Mouse (Mus musculus): ENCODE results near the gene Rnf227. TPM values are rescaled to one million over a fixed set of nuclear protein-coding genes. Genes with fewer than 3 reads are reported as not detected.

Gene Rnf227
- polyA plus RNA-seq, 1 experiment from 2014 or later = 146 TPM

DNA sequence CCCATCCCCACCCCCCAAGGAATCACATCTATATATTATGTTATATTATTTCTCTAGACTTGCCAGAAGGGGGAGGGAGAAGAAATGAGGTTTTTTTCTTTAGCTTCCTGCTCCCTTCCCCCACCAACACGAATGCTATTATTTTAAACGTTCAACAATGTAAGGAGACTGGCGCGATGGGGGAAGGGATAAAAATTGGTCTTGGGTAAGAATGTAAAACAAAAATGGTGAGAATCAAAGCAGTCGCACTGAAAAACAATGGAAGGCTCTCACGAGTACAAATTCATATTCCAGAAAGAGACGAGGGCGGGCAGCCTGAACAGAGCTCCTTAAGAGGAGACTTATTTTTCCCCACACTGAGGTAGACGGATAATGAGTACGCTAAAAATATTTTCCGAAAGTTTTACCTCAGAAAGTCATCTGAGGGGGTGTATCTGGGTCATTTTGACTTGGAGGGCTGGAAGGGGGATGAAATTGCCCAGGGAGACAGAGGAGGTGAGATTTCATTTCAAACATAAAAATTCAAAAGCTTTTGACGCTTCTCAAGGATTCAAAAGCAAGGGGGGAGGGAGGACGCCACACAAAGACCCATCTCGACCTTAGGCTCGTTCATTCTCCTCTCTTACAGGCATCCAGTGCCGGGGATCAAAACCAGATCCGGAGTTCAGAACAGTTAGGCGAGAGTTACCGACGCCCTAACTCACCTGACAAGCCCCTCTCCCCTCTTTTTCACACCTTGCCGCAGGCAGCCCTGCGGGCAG is 26.8 kb downstream of the Rnf227 start:
- Histone ChIP-seq H3K36me3 (peaks cover 23% of the 10 kb centered on the region), H3K27me3 (no peaks in the 10 kb centered on the region), H3K4me1 (replicated peaks) (peaks cover 62% of the 10 kb centered on the region), H3K4me2 (replicated peaks) (peak overlapping the region; percentile 96), H3K27ac (peak overlapping the region; percentile 100), H3K4me3 (replicated peaks) (peak overlapping the region; percentile 95), H3K9ac (replicated peaks) (peak overlapping the region; percentile 99), H3K9me3 (no peaks in the 10 kb centered on the region)
- WGBS = under 1% methylated on average over 22 of the region's 22 CpGs
- ATAC-seq = 0 out of 2 replicates have a peak, but pooled peaks have one; percentile 1

DNA sequence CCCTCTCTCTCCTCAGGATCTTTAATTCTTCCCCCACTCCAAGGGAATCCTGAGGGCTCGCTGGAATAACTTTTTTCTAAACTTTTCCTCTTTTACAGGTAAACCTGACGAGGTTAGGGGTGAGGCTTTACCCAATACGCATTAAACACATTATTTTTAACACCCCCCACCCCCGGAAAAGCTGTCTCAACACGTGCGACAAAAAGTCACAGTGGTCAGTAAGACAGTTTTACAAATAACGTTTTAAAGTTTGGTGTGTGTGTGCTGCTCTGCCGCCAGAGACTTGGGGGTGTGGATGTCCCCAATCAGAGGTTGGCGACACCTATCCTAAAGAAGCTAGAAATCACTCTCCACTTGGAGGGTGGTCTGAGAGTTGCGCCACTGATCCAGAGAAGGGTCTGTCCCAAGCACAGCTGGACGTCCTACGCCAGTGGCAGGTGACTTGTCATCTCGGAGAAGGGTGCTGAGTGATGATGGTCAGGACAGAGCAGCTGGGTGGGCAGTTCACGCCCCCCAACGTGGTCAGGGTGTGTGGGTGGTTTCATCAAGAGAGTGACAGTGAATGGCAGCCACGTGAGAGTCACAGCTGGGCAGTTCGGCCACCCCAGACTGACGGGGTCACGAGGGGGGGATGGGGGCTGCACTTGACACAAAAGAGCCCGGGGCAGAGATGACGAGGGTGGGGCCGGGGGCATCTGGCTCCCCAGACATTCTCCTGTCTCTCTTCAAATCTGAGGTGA is 27.5 kb downstream of the Rnf227 start:
- under 1% methylated on average over 22 of the region's 22 CpGs for WGBS
- peak overlapping the region; percentile 100 for H3K27ac ChIP-seq
- peaks cover 16% of the 10 kb centered on the region for H3K36me3 ChIP-seq
- H3K9me3 ChIP-seq = no peaks in the 10 kb centered on the region
- H3K4me3 ChIP-seq (replicated peaks) = peak overlapping the region; percentile 95
- no peak for ATAC-seq
- no peaks in the 10 kb centered on the region for H3K27me3 ChIP-seq
- peak overlapping the region; percentile 99 for H3K9ac ChIP-seq (replicated peaks)
- peaks cover 70% of the 10 kb centered on the region for H3K4me1 ChIP-seq (replicated peaks)
- peak overlapping the region; percentile 96 for H3K4me2 ChIP-seq (replicated peaks)

DNA sequence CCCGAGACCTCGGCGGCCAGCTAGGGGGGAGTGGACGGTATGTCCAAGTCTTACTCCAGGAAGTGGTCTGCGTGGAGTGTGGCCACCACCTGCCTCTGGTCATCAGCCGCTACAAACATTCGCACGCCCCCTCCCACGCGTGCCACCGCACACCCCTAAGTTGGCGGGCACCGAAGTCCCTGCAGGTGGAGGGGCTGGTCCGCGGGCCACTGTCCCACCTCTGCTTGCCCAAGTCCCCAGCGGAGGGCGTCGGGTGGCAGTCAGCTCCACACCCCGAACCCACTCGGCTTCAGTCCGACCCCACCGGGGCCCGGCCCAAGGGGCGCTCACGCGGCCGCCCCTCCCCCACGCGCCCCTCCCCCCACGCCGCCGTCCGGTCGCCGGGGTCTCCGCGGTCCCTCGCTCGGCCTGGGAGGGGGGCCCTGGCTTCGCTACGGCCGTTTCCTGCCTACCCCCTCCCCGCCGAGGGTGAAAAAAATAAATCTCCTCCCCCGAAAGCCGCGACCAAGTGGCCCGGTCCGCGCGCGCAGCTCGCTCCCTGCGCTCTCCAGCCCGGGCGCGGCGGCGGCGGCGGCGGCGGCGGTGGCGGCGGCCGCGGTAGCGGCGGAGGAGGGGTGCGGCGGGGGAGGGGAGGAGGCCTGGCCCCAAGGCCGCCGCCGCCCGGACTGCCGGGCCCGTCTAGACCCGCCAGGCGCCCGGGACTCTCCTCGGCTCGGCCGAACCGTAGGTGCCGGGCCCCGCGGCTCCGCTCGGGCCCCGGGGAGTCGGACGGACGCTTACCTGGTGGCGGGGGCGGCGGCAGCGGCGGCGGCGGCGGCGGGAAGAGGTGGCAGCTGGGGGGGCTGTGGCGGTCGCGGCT is 28.3 kb downstream of the Rnf227 start:
- WGBS = under 1% methylated on average over 46 of the region's 106 CpGs
- peaks cover 70% of the 10 kb centered on the region for H3K4me1 ChIP-seq (replicated peaks)

DNA sequence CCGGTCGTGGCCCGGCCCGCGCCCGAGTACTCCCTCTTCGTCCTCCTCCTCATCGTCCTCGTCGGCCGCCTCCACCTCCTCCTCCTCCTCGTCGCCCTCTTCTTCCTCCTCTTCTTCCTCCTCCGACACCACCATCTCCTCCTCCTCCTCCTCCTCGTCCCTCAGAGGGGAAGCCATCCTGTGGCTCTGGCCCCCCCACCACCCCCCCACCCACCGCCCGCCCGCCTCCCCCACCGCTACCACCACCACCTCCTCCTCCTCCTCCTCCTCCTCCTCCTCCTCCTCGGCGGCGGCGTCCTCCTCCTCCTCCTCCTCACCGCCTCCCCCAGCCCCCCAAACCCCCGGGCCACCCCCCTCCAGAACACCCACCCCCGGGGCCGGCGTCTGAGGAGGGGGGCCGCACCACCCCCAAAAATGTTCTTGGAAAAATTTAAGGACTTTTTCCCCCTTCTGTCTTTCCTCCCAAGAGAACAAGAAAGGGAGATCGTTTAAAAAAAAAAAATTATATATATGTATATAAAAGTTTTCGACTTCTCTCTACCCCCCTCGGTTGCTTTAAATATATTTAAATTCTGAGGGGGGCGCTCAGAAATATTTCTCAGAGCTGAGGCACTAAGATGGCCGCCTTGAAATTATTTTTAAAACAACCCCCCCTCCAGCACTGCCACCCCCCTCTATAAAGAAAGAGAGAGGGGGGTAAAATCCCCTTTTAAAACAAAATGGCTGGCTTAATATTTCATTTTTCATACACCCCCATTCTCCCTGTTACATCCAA is 29.1 kb downstream of the Rnf227 start, which contains the start of gene Chd3:
TSS of gene Chd3 (minus strand) at position 192 of the 775 bp plus-strand sequence.
- WGBS = under 1% methylated on average over 24 of the region's 34 CpGs
- peaks cover 62% of the 10 kb centered on the region for H3K4me1 ChIP-seq (replicated peaks)
- no peaks in the 10 kb centered on the region for H3K9me3 ChIP-seq
- no peak for ATAC-seq
- peak within 1 kb of the TSS; percentile 99 for H3K9ac ChIP-seq (replicated peaks)
- no peaks in the 10 kb centered on the region for H3K27me3 ChIP-seq
- peak within 1 kb of the TSS; percentile 100 for H3K27ac ChIP-seq
- peak within 1 kb of the TSS; percentile 95 for H3K4me3 ChIP-seq (replicated peaks)
- peak within 1 kb of the TSS; percentile 96 for H3K4me2 ChIP-seq (replicated peaks)
- peaks cover 9% of the 10 kb centered on the region; the same call in 1 of the 2 replicates for H3K36me3 ChIP-seq

More for the DNA sequence above, 28.3 kb downstream of the Rnf227 start:
- no peaks in the 10 kb centered on the region for H3K9me3 ChIP-seq
- H3K9ac ChIP-seq (replicated peaks) = peak overlapping the region; percentile 99
- peak; percentile 7; the same call in 1 of the 2 replicates for ATAC-seq
- peaks cover 14% of the 10 kb centered on the region for H3K36me3 ChIP-seq
- peak overlapping the region; percentile 95 for H3K4me3 ChIP-seq (replicated peaks)
- no peaks in the 10 kb centered on the region for H3K27me3 ChIP-seq
- peak overlapping the region; percentile 100 for H3K27ac ChIP-seq
- H3K4me2 ChIP-seq (replicated peaks) = peak overlapping the region; percentile 96

DNA sequence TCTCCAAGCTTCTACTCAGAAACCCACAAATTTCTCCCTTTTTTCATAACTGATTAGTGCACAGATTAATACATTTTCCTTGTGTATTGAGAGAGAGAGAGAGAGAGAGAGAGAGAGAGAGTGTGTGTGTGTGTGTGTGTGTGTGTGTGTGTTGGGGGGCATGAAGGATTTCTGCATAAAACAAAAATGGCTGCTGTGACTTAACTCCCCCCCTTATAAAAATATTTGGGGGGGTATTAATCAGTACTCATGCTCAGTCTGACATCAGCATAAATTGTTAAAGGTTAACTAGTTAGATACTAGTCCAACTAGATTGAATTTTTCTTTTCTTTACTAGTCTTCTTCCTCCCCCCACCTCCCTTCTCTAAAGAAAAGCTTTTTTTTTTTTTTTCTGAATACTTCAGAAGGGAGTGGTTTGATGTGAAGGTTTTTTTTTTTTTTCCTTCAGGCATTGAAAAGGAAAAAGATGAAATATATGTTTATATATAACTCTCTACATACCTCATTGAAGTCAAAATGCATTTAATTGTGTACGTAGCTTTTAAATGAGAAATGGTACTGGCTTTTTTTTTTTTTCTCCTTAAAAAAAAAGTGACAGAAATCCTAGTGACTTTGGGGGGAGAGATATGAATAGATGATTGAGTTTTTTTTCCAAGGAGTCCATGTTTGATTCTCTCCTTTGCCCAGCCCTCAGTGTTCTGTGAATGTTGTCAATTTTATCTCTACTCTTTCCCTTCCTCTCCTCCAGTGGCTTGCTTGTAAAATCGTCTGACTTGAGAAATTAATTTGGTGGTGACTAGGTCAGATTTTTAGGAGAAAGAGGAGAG is 29.9 kb downstream of the Rnf227 start:
- H3K4me3 ChIP-seq (replicated peaks) = peak overlapping the region; percentile 95
- ATAC-seq = no peak
- H3K36me3 ChIP-seq = peaks cover 9% of the 10 kb centered on the region; the same call in 1 of the 2 replicates
- WGBS = 23% methylated on average over 2 of the region's 2 CpGs
- no peaks in the 10 kb centered on the region for H3K9me3 ChIP-seq
- H3K27ac ChIP-seq = peak overlapping the region; percentile 100
- peak overlapping the region; percentile 96 for H3K4me2 ChIP-seq (replicated peaks)
- peak overlapping the region; percentile 99 for H3K9ac ChIP-seq (replicated peaks)
- peaks cover 54% of the 10 kb centered on the region for H3K4me1 ChIP-seq (replicated peaks)
- H3K27me3 ChIP-seq = no peaks in the 10 kb centered on the region

DNA sequence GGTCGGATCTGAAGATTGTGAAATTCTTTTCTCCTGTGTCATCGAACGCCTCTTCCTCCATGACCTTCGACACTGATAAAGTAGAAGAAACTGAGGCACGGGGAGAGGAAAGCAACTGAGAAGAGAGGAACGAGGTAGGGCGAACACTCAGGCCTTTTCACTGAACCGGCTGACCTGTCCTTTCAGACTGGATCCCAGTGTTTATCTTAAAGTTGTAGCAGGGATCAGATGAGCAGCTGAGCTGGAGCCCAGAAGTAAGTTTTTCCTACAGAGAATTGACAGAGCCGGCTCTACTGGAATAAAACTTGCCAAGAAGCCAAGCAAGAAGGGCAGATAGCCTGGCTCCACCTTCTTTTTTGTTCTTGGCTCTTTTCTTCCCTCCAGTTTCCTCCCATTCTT is 30.6 kb downstream of the Rnf227 start:
- H3K9ac ChIP-seq (replicated peaks) = peak overlapping the region; percentile 48; the same call in 1 of the 2 replicates
- ATAC-seq = no peak
- H3K36me3 ChIP-seq = peaks cover 12% of the 10 kb centered on the region
- peak overlapping the region; percentile 42 for H3K4me2 ChIP-seq (replicated peaks)
- no peaks in the 10 kb centered on the region for H3K27me3 ChIP-seq
- peaks cover 48% of the 10 kb centered on the region for H3K4me1 ChIP-seq (replicated peaks)
- no peaks in the 10 kb centered on the region for H3K9me3 ChIP-seq
- H3K4me3 ChIP-seq (replicated peaks) = peak overlapping the region; percentile 19; the same call in 1 of the 2 replicates
- 12% methylated on average over 9 of the region's 9 CpGs for WGBS
- H3K27ac ChIP-seq = peak overlapping the region; percentile 79

DNA sequence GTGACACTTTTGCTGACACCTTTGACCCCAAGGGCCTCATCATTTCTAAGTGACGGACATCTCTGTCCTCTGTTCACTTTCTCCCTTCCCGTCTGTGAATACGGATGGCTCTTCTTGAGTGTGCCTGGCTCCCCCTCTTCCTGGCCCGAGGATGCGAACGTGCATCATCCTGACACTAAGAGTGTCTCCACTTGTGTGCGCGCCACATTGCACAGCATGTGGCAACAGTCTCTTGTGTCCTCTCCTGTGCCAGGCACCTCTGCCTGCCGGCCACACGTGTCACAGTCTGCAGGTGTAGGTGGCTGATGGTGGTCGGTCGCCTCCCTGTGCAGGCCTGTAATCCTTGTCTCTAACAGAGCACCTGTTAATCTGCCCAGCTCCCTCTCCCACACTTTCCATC is 31.3 kb downstream of the Rnf227 start:
- peak overlapping the region; percentile 79 for H3K27ac ChIP-seq
- peak overlapping the region; percentile 42 for H3K4me2 ChIP-seq (replicated peaks)
- peaks cover 43% of the 10 kb centered on the region for H3K4me1 ChIP-seq (replicated peaks)
- peak overlapping the region; percentile 19 for H3K4me3 ChIP-seq (replicated peaks)
- peaks cover 13% of the 10 kb centered on the region for H3K36me3 ChIP-seq
- 21% methylated on average over 12 of the region's 12 CpGs for WGBS
- H3K9ac ChIP-seq (replicated peaks) = peak overlapping the region; percentile 48
- no peaks in the 10 kb centered on the region for H3K9me3 ChIP-seq
- no peaks in the 10 kb centered on the region for H3K27me3 ChIP-seq
- no peak for ATAC-seq

DNA sequence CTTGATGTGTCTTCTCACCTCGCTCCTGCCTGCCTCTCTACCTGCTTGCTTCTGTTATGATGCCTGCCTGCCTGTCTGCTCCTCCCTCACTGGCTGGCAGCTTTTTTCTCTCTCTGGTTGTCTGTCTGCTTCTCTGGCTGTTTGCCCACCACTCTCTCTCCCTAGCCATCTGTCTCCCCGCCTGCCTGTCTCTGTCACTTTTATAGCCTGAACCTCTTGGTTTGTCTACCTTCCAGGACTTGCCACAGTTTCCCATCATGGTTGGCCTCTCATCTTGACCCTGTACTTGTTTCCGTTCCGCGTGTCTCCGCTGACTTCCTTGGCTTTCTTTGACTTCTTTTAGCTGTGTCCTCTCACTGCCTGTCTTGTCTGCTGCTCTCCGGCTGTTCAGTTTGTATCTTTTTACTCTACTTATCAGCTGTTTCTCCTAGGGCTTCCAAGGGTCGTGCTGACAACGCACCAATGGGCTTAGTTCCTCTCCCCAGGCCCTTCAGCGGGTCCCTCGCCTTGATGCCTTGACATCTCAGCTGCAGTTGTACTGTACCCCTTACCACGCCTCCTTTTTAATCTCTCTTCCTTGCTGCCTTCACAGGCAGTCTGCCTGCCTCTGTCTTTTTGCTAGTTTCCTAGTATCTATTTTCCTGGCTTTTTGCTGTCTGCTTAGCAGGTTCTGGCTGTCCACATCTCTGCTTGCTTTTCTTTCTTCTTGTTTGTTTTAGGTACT is 32.0 kb downstream of the Rnf227 start:
- Histone ChIP-seq H3K4me2 (replicated peaks) (peak overlapping the region; percentile 42), H3K27ac (peak overlapping the region; percentile 79), H3K36me3 (peaks cover 13% of the 10 kb centered on the region), H3K4me1 (replicated peaks) (peaks cover 41% of the 10 kb centered on the region), H3K27me3 (no peaks in the 10 kb centered on the region), H3K9ac (replicated peaks) (peak overlapping the region; percentile 48), H3K9me3 (no peaks in the 10 kb centered on the region), H3K4me3 (replicated peaks) (peak overlapping the region; percentile 19; the same call in 1 of the 2 replicates)
- ATAC-seq = no peak
- 47% methylated on average over 12 of the region's 12 CpGs for WGBS

DNA sequence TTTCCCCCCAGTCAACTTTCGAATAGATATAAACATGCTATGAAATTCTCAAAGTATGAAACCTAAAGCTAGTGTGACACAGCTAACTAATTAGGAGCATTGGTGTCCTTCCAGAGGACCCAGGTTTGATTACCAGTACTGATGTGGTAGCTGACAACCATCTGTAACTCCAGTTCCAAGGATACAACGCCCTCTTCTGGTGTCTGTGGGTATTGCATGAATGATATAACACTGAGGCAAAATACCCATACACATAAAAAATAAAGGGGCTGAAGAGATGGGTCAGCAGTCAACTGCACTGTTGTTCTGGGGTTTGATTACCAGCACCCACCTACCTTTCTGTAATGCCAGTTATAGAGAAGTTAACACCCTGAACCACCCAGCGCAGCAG is 32.5 kb downstream of the Rnf227 start:
- H3K9me3 ChIP-seq = no peaks in the 10 kb centered on the region
- peaks cover 17% of the 10 kb centered on the region for H3K36me3 ChIP-seq
- H3K4me2 ChIP-seq (replicated peaks) = no peak overlapping the region
- H3K27me3 ChIP-seq = no peaks in the 10 kb centered on the region
- H3K4me3 ChIP-seq (replicated peaks) = no peak overlapping the region
- no peak overlapping the region for H3K9ac ChIP-seq (replicated peaks)
- 67% methylated on average over 3 of the region's 3 CpGs for WGBS
- H3K27ac ChIP-seq = peak overlapping the region; percentile 79; the same call in 1 of the 2 replicates
- no peak for ATAC-seq
- peaks cover 35% of the 10 kb centered on the region for H3K4me1 ChIP-seq (replicated peaks)
